Mouse (Mus musculus) urinary bladder, adult 18-20 months (tissue): Measurements from ENCODE around the gene Dhrs1.
A peak's percentile ranks its signal among the peaks of the same experiment; 100 is the strongest.

Experiments used
- DNase-seq, 2 experiments: peaks; one replicate each; pipeline ENCODE4 v3.0.0; 2022; ENCODE audit warnings: low spot score in 2 of 2, mixed read lengths in 2 of 2

Gene Dhrs1

DNA sequence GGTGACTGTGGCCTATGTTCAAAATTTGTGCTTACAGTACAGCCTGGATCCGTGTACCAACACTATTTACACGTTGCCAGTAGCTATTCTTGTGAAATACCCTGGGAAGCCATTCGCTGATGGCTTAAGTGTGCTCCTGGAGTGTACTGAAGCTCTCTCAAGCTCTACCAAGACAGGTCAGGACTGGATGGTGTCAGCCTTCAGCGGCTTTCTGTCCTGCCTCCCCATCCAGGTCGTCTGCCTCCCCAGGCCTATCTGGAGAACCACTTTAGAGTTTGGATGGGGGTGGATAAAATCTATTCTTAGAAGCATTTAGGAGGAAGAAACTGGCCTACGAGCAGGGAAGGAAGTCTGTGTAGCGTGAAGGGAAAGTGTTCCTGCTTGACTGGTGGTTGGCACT is 17.7 kb upstream of the Dhrs1 start:
- no peak for DNase-seq

DNA sequence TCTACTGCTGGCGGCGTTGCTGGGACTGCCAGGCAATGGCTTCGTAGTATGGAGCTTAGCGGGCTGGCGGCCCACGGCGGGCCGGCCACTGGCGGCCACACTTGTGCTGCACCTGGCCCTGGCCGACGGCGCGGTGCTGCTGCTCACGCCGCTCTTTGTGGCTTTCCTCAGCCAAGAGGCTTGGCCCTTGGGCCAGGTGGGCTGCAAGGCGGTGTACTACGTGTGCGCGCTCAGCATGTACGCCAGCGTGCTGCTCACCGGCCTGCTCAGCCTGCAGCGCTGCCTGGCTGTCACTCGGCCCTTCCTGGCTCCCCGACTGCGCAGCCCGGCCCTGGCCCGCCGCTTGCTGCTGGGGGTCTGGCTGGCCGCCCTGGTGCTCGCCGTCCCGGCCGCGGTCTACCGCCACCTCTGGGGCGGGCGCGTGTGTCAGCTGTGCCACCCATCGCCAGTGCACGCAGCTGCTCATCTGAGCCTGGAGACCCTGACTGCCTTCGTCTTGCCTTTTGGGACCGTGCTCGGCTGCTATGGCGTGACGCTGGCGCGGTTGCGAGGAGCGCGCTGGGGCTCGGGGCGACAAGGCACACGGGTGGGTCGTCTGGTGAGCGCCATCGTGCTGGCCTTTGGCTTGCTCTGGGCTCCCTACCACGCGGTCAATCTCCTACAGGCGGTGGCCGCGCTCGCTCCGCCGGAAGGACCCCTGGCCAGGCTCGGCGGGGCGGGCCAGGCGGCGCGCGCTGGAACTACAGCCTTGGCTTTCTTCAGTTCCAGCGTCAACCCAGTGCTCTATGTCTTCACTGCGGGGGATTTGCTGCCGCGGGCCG is 16.7 kb upstream of the Dhrs1 start:
- no peak for DNase-seq

- no peak for DNase-seq
These were observed 15.7 kb upstream of the Dhrs1 start, which contains the start of gene Ltb4r2 for GRCm38 (mm10) chr14:55761163-55761562. Gene Ltb4r2 (plus strand): TSS chr14:55761428.

DNA sequence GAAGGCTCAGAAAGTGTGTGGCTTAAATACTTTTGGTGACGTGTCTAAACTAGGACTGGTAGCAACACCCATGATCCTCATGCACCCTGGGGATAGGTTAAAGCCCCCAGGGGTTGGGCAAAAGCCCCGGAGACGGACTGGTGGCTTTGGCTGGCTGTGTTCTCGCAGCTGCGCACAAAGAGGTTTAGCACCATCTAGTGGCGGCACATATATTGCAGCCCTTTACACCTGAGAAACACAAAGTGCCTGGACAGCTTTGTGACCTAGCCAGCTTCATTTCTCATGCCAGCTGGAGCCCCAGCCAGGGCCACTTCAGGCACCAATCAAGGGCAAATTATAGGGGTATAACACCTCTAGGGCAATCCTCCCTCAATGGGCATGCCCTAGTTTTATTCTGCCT is 14.7 kb upstream of the Dhrs1 start:
- peak; percentile 63 to 80 for DNase-seq

DNA sequence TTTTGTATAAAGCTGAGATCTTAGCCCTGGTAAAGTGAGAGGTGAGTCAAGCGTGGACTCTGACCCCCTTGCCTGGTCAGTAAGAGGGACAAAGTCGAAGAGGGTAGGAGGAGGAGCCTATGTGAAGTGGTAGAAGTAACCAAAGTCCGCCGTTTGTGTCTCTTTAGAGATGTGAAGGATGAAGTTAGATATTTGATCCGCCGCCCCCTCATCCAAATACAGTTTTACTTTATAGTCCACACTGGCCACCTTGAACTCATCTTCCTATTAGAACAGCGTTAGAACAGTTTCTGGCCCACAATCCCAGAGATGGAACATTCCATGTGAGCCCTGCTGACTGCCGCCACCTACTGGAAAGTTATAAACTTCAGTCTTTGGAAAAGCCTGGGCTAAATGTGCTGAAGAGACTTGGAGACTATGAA is 12.9 kb upstream of the Dhrs1 start, which contains the start of gene Cideb:
TSS of gene Cideb (minus strand) at position 96 of the 422 bp plus-strand sequence.
- no peak for DNase-seq

- no peak for DNase-seq
These were observed 12.1 kb upstream of the Dhrs1 start for GRCm38 (mm10) chr14:55757566-55757965.

DNA sequence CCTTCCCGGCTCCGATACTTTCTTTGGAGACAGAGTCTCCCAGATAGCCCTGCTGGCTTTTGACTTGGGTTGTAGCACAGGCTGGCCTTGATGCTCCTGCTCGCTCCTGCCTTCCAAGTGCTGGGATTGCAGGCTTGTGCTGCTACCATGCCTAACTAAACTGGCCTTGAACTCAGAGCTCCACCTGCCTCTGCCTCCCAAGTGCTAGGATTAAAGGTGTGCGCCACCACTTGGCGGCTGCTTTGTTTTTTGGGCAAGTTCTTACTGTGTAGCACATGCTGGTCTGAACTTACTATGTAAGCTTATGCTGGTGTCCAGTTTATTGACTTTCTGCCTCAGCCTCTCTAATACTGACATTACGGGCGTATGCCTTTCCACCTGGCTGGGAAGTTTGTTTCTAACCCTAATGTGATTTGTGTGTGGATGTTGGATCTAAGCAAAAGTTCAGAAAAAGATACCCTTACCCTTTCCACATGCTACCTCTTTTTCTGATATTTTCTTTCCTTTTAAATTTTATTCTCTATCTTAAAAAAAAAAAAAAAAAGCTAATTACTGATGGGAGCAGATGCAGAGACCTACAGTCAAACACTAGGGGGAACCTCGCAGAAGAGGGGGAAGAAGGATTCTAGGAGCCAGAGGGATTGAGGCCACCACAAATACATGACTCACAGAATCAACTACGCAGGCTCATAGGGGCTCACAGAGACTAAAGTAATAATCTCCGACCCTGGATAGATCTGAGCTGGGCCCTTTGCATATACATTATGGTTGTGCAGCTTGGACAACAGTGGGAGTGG is 1.8 kb upstream of the Dhrs1 start:
- no peak for DNase-seq

- DNase-seq = no peak
These were observed 359 bp upstream of the Dhrs1 start for GRCm38 (mm10) chr14:55745861-55746237.

GRCm38 (mm10) chr14:55743711-55744110 is 1.8 kb downstream of the Dhrs1 start:
- DNase-seq = peak; percentile 72 to 82

DNA sequence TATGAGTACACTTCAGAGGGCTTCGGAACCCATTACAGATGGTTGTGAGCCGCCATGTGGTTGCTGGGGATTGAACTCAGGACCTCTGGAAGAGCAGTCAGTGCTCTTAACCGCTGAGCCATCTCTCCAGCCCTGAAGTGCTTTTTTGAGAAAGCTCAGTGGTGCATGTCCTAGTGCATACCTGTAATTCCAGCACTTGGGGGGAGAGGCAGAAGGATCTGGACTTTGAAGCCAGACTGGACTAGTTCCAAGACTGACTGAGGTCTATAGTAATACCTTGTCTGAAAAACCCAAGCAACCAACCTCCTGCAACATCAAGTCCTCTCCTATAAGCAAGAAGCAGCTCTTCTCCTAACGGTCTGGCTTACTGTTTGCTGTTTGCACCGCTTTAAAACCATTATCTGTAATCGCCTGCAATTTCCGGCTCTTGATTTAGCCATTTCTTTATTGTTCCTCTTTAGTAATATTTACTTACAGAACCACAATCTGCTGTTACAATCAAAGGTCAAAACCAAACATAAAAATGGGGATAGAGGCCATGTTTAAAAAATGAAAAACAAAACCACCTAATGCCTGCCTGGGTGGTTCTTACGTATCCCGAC is 8.3 kb downstream of the Dhrs1 start:
- DNase-seq = no peak

GRCm38 (mm10) chr14:55735758-55736157 is 9.7 kb downstream of the Dhrs1 start:
- no peak for DNase-seq

DNA sequence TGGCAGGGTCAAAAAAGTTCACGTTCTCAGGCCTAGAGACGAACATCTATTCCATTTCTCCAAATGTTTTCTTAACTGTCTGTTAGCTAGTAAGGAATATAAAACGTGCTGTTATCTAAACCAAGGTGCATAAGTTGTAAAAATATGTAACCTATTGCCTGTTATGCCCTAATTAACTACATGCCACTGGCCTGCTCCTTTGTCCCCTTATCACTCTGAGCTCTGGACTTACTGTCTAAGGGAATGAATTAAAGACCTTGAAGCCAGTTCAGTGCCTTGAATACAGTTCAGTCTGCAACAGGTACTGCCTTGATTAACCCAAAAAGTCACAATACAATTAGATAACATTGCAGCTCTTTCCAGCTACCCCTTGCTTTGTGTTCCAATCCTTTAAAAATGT is 10.2 kb downstream of the Dhrs1 start:
- DNase-seq = no peak

DNA sequence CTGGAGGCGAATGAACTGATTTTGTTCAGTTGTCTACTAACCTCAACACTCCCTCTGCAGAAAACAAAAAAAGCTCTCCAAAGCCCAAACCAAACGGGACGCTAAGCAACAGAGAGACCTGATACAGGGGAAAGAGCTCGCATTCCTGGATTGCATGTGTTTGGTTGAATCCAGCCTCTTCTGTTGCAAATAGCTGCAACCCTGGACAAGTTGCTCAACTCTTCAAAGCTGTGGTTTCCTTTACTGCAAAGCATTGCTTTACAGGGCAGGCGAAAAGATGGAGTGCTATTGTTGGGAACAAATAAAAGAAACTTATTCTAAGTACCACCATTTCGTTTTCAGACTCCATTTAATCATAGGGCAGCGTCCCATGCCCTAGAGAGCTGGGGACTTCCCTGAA is 10.6 kb downstream of the Dhrs1 start:
- no peak for DNase-seq

DNA sequence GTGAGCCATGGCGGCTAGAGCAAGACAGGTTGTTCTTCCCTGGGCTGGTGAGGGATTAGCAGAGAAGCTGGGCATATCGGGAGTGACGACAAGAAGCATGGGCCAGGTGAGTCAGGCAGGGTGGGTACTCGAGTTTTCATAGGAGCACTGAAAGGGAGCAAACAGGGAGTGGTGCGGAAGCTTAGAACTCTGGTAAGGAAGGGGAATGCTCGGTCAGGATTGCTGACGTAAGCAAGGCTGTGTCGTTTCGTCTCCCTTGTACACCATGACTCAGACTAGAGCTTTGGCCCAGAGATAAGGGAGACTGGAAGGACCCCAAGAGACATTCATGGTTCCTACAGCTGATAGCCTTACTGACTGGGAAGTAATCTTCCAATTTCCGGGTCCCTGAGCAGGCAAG is 11.6 kb downstream of the Dhrs1 start:
- no peak for DNase-seq

GRCm38 (mm10) chr14:55730531-55731032 is 14.9 kb downstream of the Dhrs1 start:
- no peak for DNase-seq

DNA sequence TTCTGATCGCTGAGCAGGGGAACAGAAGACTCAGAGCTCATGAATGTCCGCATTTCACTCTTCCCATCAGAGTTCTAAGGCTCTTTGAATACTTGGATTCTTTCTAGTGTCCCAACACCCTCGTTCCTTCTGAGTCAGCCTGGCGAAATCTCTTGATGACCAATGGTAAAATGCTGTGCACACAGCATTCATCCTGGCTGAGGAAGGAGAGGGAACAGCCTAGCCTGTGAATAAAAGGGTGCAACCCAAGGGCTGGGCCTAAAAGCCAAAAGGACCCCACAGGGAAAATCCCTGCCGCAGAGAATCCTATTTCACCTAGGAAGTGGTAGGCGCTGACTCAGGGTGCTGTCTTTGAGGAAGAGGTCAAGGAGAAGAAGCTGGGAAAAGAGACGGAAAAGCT is 15.4 kb downstream of the Dhrs1 start:
- no peak for DNase-seq

GRCm38 (mm10) chr14:55727889-55728685 is 17.4 kb downstream of the Dhrs1 start:
- DNase-seq = no peak

DNA sequence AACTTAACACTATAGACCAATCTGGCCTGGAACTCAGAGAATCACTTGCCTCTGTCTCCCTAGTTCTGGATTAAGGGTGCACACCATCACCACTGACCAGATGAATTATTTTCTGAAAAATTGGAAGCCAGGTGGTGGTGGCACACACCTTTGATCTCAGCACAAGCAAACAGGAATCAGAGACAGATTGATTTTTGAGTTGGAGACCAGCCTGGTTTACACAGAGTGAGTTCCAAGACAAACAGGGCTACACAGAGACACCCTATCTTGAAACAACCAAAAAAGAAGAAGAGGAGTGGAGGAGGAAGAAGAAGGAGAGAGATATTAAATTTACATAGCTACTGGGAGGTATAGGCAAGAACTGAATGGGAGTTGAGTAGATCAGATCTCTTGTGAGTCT is 19.2 kb downstream of the Dhrs1 start:
- DNase-seq = no peak

- peak in 1 of 2 experiments; percentile 42 for DNase-seq
These were observed 21.0 kb downstream of the Dhrs1 start for GRCm38 (mm10) chr14:55724411-55724871.

DNA sequence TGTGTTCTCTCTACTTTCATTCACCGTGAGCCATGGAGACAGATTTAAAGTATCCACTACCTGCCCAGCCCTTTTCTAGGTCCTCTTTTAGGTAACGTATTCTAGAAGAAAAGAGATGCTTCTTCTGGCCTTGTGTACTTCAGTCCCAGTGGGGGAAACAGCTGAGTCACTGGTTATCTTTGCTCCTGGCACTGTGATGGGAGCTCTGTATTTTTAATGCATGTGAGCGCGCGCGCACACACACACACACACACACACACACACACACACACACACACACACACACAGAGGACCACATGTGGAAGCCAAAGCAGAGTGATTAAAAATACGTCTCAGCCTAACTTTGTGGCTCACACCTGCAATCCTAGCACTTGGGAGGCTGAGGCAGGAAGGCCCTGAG is 22.1 kb downstream of the Dhrs1 start:
- DNase-seq = no peak

DNA sequence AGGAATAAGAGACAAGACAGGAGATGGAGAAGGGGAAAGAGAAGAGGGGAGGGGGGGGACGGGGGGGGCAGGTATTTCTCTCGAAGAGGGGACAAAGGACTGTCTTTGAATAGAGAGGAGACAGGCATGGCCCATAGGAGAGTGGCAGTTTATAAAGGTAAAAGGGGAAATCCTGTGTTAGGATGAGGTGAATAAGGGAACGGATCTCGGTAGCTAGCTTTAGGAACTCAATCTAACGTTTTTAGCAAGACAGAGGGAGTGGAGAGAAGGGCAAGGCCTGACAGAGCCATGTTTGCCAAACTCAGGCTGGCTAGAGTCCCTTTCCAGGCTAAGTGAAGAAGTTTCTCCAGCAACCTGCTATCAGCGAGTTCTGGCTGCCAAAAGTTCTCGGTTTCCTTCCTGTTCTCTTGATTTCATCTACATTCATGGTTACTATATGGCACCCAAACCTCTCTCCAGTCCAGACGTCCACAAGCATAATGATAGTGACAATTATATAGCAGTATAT is 23.0 kb downstream of the Dhrs1 start:
- DNase-seq = no peak
